Mouse (Mus musculus): ENCODE results near the gene Mrs2.
A peak's percentile ranks its signal among the peaks of the same experiment; 100 is the strongest.

Mrs2 gene

DNA sequence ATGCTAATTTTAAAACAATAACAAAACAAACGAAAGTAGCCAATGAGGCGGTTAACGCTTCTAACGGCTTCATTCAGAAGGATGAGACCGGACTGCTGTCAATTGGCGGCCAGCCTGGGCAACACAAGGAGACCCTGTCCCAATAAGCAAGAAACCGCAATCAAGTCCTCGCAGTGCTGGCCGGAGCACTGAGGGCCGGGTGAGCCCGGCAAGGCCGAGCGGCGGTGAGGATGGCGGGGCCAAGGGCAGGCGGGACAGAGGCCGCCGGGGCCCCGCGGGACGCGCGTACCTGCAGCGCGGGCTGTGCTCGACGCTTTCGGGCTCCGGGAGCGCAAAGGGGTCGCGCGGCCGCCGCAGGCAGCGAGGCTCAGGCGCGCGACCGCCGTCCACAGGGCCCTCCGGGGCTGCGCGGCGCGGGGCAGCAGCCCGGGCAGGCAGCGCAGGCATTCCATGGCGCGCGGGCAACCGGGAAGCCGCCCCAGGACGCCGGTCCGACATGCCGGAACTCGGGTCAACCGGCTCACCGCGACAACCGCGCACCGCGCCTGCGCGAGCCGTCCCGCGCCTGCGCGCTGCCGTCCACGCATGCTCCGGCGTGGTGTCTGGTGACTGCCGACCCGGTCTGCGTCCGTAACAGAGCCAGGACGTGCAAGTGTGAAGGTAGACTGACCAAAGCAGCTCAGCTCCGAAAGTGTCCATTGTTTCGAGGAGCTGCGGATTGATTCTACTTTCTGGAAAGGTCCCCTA is at the start of gene Mrs2:
Mrs2 (minus strand) TSS at position 587 of the 747 bp plus-strand sequence.
- DNase-seq, result peak; percentile 93

DNA sequence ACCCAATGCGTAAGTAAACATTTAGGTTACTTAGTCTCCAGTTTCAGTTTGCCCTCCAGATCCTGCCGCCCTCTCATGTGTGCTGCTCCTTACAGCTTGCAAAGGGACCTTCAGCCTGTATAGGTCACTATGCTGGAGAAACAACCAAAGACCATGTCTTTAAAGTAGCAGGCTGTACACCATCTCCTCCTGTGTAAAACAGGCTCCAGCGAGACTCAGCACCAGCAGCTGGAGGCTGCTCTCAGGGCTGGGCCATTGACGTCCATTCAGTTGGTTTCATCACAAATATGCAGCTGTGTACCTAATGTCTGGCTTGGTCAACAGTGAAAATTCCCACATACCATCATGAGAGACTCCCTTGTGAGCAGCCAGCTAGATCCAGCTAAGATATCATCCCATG is 49.6 kb upstream of the Mrs2 start:
- no peak for DNase-seq

DNA sequence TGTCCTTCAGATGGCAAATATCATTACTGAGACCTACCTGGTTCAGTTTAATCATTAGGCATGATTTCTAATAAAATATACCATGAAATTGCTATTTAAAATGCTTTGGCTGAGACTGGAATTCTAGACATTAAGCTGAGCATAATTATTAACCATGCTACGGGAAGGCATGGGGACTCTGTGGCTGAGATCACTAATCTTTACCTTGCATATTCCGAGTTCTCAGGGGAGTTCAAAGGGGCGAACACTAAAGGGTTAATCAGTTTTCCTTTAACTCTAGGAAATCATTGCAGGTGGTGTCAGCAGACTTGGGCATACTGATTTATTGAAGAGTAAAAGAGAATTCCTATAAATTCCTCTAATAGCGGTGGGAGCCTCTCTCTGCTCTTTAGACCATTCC is 47.0 kb upstream of the Mrs2 start:
- no peak for DNase-seq

DNA sequence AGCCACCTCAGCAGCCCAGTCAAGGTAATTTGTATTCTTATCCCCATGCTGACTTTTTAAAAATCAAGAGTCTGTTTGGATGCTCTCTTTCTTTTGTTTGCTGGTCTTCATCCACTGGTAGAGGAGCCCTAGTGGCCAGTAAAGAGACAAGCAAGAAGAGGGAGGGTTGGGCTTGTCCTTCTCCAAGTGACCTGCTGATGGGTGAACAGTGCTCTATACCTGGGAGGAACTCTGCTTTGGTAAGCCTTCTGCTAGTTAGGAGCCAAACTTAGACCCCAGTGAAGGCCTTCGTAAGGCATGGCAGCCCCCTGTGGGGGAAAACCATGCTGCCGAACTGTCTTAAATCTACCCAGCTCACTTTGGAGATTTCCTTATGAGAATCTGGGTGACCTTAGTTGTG is 46.5 kb upstream of the Mrs2 start:
- no peak for DNase-seq

DNA sequence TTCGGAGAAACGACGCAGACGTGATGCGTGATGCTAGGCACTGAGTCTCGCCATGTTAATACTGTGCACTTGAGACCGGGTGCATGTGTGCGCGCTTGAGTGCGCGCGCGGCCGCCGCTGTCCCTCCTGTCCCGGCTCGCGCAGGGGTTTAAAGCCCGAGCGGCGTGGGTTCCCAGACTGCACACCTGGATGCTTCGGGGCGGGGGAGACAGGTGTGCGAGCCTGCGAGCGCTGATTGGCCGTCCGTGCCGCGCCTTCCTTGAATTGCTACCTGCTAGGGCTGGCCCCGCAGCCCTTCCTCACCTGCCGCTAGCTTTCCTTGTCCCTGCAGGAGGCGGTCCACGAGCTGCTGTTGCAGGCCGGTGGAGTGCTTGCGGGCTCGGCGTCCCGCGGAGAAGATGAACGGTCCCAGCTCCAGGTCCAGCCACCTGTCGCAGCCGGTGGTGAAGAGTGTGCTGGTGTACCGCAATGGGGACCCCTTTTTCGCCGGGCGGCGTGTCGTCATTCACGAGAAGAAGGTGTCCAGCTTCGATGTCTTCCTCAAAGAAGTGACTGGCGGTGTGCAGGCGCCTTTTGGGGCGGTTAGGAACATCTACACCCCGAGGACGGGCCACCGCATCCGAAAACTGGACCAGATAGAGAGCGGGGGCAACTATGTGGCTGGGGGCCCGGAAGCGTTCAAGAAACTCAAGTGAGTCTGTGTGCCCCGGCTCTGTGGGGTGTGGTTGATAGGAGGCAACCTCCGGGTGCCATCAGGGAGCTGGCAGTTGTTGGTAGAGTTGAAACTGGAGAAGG is 35.9 kb upstream of the Mrs2 start, which contains the start of gene Dcdc2a:
Dcdc2a (plus strand) TSS at position 132 of the 795 bp plus-strand sequence.
- DNase-seq, result peak; percentile 74

DNA sequence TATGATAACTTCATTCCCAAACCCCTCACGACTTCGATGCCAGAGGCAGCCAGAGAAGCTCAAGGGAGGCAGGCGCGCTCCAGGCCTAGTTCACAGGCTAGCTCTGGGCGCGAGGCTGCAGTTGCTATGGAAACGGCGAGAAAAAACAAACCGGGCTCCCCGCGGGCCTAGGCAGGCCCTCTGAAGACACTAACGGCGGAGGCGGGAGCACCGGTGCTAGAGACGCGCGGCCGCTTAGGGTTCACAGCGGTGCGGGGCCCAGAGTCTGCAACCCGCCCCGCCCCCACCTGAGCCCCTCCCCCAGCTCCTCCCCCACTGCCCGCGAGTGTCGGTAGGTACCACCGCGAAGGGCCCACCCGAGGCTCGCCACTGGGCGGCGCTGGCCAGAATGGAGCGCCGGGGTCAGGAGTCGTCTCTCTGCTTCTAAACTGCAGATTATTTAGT is 35.0 kb upstream of the Mrs2 start:
- peak; percentile 85 for DNase-seq

DNA sequence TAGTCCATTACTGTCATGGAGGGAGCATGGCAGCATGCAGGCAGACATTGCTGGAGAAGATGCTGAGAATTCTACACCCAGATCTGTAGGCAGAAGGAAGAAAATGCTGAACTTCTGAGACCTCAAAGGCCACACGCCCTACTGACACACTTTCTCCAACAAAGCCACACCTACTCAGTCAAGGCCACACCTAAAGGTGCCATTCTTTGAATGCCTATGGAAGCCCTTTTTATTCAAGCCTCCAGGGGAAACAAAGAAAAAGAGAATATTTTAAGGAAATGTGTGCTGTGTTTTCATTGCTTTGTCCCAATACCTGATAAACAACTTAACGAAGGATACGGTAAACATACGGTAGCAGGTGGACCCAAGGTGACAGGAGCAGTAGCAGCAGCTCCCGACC is 32.5 kb upstream of the Mrs2 start:
- DNase-seq, result no peak

DNA sequence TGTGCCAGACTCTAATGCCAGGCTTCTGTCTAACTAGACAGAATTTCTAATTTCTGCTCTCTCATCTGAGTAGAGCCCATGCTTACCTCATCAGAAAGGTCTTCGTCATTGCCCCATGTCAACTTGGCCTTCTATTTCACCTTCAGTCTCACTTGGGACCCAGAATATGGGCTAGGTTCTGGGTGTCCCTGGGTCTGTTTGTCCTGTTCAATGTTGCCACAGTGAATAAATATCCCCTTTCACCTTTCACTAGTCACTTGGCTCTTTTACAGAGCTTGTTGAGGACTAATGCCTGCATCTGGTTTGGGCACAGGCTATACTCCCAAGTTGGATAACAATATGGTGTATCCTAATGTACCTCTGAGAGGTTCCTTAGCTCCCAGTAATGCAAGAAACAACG is 19.3 kb upstream of the Mrs2 start:
- DNase-seq, result no peak

DNA sequence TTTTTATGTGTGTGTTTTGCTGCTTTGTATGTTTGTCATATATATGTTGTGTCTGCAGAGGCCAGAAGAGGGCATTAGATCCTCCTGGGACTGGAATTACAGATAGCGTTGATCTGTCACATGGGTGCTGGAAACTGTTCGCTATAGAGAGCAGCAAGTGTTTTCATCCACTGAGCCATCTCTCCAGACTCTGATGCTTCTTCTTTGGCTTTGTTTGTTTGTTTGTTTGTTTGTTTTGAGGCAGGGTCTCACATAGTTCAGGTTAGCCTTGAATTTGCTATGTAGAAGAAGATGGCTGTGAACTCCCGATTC is 6.9 kb upstream of the Mrs2 start:
- no peak for DNase-seq

DNA sequence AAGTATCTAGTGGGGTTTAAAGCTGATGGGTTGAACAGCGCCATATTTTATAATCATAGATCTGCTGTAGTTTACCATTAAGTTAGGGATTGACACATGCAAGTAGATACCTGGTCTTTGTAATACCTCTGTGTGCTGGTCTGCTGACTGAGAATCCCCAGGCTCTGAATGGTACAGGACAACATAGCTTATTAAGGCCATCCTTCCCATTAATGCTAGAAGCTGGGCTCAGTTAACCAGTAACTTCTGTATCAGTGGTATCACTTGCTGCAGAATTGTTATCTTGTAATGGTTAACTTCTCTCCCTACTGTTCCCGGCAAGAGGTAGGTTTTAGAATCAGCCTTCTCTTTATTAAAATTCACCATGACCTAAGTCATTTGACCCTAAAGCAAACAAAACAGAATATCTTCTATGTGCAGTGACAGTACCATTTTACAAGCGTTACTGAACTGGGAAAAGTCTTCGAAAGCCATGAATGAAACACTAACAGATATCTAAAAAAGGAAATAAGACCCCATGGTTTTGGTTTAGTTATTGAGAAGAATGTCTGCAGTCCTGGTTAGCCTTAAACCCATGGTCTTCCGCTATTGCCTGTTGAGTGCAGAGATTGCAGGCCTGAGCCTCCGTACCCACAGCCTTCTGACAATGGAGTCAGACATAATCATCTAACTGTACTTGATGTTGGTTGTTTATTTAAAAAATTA is 6.4 kb upstream of the Mrs2 start:
- no peak for DNase-seq

DNA sequence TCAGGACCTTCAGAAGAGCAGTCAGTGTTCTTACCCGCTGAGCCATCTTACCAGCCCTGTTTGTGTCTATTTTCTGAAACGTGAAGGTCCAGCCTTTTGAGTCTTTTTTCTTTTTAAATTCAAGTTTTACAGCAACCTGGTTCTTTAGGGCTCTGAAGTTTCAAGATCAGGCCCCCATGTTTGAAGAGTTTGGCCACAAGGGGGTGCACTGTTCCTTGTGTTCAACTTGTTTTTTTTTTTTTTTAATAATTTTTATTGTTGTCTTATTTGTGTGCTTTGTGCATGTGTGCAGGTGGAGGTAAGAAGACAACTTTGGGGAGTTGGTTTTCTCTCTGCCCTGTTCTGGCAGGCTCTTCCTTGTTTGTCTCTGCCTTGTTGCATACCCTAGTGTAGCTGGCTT is 4.5 kb upstream of the Mrs2 start:
- DNase-seq, result peak; percentile 81

DNA sequence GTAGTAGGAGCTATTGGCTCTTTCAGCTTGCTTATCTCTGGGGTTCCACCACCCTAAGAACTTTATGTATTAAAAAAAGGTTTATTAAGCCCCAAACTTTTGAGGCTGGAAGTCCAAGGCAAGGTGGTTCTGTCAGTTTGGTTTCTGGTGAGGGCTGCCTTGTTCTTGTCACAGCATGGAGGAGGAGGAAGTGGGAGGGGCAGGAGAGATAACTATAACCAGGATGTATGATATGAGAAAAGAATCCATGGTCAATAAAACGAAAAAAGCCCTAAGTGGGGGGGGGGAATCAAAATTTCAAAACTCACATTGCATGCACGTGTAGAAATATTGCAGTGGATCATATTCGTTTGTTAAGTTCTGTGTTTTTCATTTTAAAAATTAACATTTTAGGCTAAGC is 3.0 kb upstream of the Mrs2 start:
- no peak for DNase-seq

DNA sequence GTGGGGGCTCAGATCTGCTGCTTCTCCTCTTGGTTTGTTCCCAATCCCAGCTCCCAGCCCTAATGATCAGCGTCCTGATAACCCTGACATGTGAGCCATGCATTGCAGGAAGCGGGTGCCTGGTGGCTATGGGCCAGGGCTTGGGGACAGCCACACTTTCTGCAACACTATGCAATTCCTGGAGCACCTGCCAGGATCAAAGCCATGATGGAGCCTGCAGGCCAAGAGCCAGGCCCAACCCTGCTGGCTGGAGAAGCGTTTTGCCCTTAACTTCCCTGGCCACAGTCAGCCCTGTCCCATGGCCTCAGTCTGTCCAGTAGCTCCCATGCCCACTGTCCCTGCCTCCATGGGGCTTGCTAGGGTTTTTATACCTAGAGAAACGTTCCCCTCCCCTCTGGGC is 2.2 kb upstream of the Mrs2 start:
- DNase-seq, result no peak

DNA sequence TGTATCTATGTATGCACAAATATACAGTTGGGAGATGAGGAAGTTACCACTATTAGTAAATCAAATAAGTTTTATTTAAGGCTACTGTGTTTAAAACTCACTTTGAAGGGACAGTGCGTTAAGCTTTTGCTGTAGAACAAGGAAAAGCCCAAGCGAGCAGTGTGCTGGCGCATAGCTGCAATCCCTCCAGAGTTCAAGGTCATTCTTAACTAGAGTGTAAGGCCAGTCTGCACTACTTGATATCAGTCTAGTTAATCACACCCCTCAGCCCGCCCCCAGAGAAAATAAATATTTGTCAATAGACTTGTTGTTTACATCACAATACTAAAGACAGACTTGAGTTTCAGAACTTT is 337 bp upstream of the Mrs2 start:
- no peak for DNase-seq

DNA sequence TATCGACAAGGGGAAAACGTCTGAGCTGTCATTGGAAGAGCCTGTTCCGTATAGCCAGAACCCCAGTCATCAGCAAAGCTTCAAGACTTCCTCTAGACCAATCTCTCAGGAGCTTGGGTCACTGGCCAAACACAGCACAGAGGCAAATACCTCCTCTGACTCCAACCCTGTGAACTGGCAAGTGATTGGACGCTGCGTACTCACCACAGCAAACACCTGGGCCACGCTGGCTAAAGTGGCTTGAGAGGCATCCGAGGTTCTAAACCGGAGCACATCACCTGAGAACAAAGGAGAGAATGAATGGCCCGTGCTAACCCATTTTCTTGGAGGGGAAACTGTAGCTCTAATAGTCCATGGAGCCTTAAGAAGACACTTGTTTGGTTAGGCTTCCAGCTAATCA is 1.9 kb downstream of the Mrs2 start:
- no peak for DNase-seq

DNA sequence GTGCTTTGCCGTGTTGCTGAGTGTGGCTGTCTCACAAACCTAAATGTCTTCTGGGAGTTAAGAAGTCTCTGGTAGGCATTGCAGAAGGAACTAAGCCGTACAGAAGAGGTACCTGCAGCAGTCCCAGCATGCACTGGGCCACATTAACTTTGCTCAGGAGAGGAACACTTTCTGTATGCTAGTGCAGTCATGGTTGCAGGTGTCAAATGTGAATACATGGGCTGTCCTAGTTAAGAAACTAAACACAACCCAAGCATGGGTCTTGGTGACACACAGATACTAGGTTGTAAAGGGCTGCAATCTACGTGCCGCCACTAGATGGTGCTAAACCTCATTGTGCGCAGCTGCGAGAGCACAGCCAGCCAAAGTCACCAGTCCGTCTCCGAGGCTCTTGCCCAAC is 13.1 kb downstream of the Mrs2 start:
- DNase-seq, result peak; percentile 68

DNA sequence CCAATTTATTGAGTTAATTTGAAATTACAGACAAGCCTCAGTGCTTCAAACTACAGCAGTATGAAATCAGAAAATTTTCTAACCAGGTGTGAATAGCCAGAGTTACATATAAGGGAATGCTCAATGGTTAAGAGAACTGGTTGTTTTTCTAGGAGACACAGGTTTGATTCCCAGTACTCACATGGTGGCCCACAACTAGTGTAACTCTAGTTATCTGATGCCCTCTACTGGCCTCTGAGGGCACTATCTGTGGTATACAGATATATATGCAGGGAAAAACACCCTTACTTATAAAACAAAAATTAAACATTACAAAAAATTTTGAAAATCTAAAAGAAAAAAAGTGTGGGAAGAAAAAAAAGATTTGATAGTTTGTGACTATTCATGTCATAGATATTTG is 17.2 kb downstream of the Mrs2 start:
- no peak for DNase-seq

DNA sequence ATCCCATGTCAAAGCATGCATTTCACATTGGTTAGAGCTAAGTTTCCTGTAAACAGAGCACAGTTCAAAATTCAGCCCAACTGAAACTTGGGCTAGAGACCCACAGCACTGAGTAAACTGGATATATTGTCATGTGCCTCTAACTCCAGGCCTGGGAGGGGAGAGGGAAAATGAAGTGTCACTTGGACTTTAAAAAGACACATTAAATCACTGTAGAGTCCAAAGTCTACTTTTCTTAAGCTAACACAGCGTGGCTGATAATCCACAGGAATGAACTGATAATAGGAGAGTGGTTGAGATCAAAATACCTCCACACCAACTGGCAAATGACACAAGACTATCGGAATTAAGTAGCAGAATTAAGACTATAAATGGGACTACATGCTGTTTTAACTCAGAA is 20.6 kb downstream of the Mrs2 start:
- DNase-seq, result no peak

DNA sequence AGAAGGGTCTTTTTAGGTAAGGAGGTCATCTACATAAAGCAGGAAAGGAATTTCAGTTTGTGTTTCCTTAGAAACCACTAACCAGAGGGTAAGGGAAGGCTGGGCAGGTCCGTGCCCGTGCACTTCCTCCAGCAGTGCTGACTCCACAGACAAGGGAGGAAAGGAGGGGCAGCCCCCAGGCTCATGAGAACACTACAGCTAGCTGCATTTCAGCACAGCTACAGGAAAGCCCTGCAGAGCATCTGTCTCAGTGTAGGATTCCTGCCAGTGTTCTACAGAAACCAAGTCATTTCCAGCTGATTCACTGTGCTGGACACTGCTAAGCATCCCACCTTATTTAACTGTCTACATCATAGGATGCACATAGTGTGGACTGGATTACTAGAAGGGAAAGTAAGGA is 27.0 kb downstream of the Mrs2 start:
- DNase-seq, result peak; percentile 40

DNA sequence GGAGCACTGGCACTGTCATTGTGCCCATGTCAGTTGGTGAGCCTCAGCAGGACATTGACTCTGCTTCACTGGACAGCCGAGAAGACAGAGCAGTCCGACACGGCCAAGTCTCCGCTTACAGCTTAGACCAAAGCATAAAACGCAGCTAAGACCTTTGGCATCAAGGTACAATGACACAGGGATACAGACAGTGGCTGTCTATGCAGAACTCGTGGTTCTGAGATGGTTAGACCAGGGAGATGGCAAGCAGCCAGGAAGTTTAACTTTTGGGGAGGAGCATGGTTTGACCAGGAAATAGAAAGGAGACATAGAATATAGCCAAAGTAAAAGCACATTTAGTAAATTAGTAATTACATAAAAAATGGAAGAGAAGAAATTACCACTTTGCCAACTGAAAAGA is 31.2 kb downstream of the Mrs2 start:
- DNase-seq, result peak; percentile 50

DNA sequence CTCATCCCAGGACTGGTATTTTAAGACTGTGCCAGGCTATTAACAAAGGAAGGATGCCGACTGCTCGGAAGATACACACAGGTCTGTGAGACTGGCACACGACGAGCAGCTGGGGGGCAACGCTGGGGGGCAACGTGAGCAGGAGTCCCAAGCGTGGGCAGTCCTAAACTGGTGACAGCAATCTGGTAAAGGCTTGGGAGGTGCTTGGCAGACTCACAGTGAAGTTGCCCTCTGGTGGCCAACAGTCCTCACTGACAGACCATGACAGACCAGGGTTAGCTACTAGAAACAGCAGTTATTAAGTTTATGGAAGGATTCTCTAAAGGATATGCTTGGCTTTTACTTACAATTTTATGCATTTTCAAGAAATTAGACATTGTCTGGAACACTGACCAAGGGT is 31.8 kb downstream of the Mrs2 start:
- DNase-seq, result peak; percentile 82

DNA sequence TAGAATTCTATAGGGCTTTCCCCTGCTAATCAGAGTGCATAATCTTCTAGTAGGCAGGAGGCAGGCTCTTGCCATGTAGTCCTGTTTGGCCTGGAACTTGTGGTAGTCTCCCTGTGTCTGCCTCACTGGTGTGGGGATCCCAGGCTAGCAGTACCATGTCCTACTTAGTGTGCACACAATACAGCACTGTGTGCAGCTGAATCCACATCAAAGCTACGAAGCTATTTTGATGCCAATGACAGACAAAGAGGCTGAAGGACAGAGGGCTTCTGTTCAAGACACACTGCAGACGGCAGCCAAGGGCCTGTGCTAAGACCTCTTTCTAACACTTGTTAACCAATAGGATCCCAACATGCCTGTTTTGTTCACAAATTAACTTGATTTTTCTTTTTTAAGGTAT is 34.7 kb downstream of the Mrs2 start:
- no peak for DNase-seq

DNA sequence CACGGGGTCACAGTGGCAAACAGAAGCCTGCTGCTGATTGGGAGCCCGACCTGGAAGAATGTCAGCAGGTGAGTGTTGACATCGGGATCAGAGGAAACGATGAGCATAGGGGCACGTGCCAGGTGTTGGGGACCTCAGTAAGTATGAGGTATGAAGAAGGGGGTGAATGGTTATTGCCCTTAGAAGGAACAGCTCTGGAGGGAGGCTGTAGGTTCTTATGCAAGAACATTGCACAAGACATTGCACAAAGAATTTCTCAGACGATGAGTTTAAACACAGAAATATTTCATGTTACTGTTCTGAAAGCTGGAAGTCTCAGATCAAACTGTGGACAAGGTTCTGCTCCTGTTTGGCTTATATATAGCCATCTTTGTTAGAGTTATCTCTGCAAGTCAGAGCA is 39.1 kb downstream of the Mrs2 start:
- DNase-seq, result no peak

DNA sequence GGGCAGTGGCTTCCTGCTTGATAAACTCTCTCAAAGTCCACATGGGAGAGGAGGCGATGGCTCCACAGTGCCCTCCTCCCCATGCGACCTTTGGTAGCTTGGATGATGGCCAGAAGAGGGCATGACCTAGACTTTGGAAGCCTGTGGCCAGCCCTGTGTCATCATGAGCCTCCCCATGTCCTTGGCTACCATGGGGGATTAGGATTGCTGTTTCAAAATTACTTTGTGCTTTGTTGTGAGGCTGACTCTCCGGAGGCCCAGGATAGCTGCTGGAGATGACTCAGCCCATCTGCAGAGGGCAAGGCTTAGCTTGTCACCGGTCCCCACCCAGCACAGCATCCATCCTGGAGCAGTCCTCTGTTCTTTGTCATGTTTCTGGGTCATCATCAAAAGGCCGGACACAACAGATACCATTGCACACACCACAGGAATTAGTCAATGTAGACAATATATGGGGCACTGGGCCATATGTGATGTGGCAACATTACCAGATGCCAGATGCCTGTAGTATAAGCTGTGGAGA is 42.3 kb downstream of the Mrs2 start:
- DNase-seq, result peak; percentile 58
